Comparison of ENCODE assay signal across 13 mouse cellular contexts in the genomic region with DNA sequence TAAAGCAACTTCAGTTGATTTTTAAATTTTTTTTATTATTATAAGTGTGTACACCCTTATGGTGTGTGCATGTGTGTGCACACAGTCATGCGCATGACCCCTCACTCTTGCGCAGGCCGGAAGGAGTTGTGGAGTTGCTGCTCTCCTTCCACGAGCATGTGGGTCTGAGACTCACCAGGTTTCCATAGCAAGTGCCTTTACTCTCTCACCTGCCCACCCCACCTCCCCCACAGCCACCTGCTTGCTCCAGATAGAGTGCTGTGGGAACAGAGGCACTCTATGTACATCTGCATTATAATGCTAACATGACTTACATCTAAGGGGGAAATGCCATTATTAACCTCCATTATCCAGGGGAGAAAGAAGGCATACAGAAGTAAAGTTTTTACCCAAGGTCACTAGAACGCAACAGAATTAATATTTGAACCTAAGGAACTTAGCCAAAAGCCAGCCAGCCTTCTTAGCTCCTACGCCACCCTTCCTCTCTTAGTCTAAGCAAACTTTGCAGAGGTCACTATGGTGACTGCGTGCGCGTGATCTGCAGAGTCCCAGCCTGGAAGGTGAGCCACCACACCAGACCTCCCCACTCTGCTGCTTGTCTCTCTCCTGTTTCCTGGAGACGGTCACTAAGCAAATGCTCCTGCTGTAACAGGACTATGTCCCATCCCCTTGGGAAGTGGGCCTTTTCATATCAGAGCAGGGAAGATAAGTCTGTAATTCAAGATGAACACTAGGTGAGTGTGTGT. TPM values are rescaled to one million over a fixed set of nuclear protein-coding genes. Genes with fewer than 3 reads are reported as not detected.
DNase-seq lines count a peak whose midpoint lies in the region; ATAC-seq lines count a peak whose summit lies in the region.
"Had no signal": no experiment of that assay in that cellular context is flagged by ENCODE, and none has a peak within 500 bp of the region (broad histone marks: within the 10 kb centered on the region; RNA-seq: fewer than 3 reads in every experiment).

No protein-coding gene starts in this region.

- H3K4me1 ChIP-seq in heart, embryonic 15.5 days (replicated peaks), result peaks cover 13% of the 10 kb centered on the region
- peaks cover 39% of the 10 kb centered on the region for H3K4me1 ChIP-seq in liver, embryonic 13.5 days (replicated peaks)
- peaks cover 12% of the 10 kb centered on the region; the same call in 1 of the 2 replicates for H3K4me1 ChIP-seq in stomach, embryonic 16.5 days (ENCODE audit: control insufficient read depth, insufficient read depth, low read length)

- no peaks in the 10 kb centered on the region for H3K36me3 ChIP-seq in heart, embryonic 15.5 days
- no peaks in the 10 kb centered on the region for H3K36me3 ChIP-seq in liver, embryonic 13.5 days
- H3K36me3 ChIP-seq in stomach, embryonic 16.5 days (ENCODE audit: control insufficient read depth, insufficient read depth, low read length), result no peaks in the 10 kb centered on the region
- H3K36me3 ChIP-seq: G1E; limb, embryonic 12.5 days had no signal

- H3K9ac ChIP-seq in heart, embryonic 15.5 days, result no peak overlapping the region
- peak overlapping the region; percentile 17; the same call in 1 of the 2 replicates for H3K9ac ChIP-seq in liver, embryonic 13.5 days
- no peak overlapping the region for H3K9ac ChIP-seq in stomach, embryonic 16.5 days (ENCODE audit: low read length)
- H3K9ac ChIP-seq: limb, embryonic 12.5 days had no signal

- ATAC-seq in heart, embryonic 15.5 days (replicated peaks; ENCODE audit: insufficient number of reproducible peaks, insufficient read depth, low FRiP score, low read depth), result peak; percentile 47; the same call in 1 of the 2 replicates
- 0 out of 2 replicates have a peak, but pooled peaks have one; percentile 27 for ATAC-seq in liver, embryonic 13.5 days (ENCODE audit: low read depth)
- ATAC-seq in stomach, embryonic 16.5 days (ENCODE audit: insufficient read depth, low FRiP score), result peak; percentile 74

- no peaks in the 10 kb centered on the region for H3K27me3 ChIP-seq in heart, embryonic 15.5 days
- H3K27me3 ChIP-seq in liver, embryonic 13.5 days, result no peaks in the 10 kb centered on the region
- no peaks in the 10 kb centered on the region for H3K27me3 ChIP-seq in stomach, embryonic 16.5 days (ENCODE audit: control insufficient read depth, insufficient read depth, low read length)
- H3K27me3 ChIP-seq: limb, embryonic 12.5 days had no signal

- H3K4me2 ChIP-seq in heart, embryonic 15.5 days, result 0 out of 2 replicates have a peak overlapping the region, but pooled peaks have one; percentile 13
- H3K4me2 ChIP-seq in liver, embryonic 13.5 days, result peak overlapping the region; percentile 30; the same call in 1 of the 2 replicates
- H3K4me2 ChIP-seq in stomach, embryonic 16.5 days (ENCODE audit: low read depth, low read length), result peak overlapping the region; percentile 35; the same call in 1 of the 2 replicates
- H3K4me2 ChIP-seq: limb, embryonic 12.5 days had no signal

- H3K27ac ChIP-seq in heart, embryonic 15.5 days, result peak overlapping the region; percentile 35; the same call in 1 of the 2 replicates
- H3K27ac ChIP-seq in liver, embryonic 13.5 days, result no peak overlapping the region
- peak overlapping the region; percentile 62; the same call in 1 of the 2 replicates for H3K27ac ChIP-seq in stomach, embryonic 16.5 days (ENCODE audit: low read length)
- H3K27ac ChIP-seq: limb, embryonic 12.5 days had no signal

- no peak for DNase-seq in heart, postnatal 4 days
- DNase-seq in ovary, postnatal 36 days (ENCODE audit: low spot score), result peak; percentile 36
- no peak for DNase-seq in ovary, adult 18-20 months (ENCODE audit: low spot score)
- DNase-seq in liver, embryonic 13.5 days, result no peak
- no peak for DNase-seq in layer of hippocampus, adult 9-10 months (ENCODE audit: low spot score)
- DNase-seq in left cerebral cortex, postnatal 10 days (ENCODE audit: extremely low spot score in 1 of 2, low spot score in 2 of 2), result no peak
- DNase-seq: adrenal gland, postnatal 36 days; cerebellum, postnatal 36 days; spleen, adult 18-20 months had no signal

- intact Hi-C loops in left cerebral cortex, postnatal 10 days (cut with DNase I), result no loop called here

- H3K4me3 ChIP-seq in heart, embryonic 15.5 days, result no peak overlapping the region
- H3K4me3 ChIP-seq in liver, embryonic 13.5 days (replicated peaks), result no peak overlapping the region
- no peak overlapping the region for H3K4me3 ChIP-seq in stomach, embryonic 16.5 days (replicated peaks; ENCODE audit: low read length)
- H3K4me3 ChIP-seq: limb, embryonic 12.5 days had no signal

- 61% methylated on average over 10 of the region's 10 CpGs for WGBS in heart, embryonic 15.5 days
- 50% methylated on average over 10 of the region's 10 CpGs for WGBS in liver, embryonic 13.5 days (ENCODE audit: insufficient replicate concordance)
- 61% methylated on average over 10 of the region's 10 CpGs for WGBS in stomach, embryonic 16.5 days

- H3K9me3 ChIP-seq in heart, embryonic 15.5 days (replicated peaks), result no peaks in the 10 kb centered on the region
- no peaks in the 10 kb centered on the region for H3K9me3 ChIP-seq in liver, embryonic 13.5 days (replicated peaks)
- H3K9me3 ChIP-seq in stomach, embryonic 16.5 days (replicated peaks; ENCODE audit: control insufficient read depth, low read length), result no peaks in the 10 kb centered on the region
- H3K9me3 ChIP-seq: G1E; limb, embryonic 12.5 days had no signal

RNA-seq across cellular contexts. Expression of a gene that starts 1.3 kb away (rescaled TPM):
- 0.45 and 1.4 TPM in 2 replicates for polyA plus RNA-seq in heart, embryonic 15.5 days (2015; fragmentation: Nextera tagmentation; extraction: Ambion mirVana)
- 1 to 10 TPM in 1 of 2 experiments, under 1 TPM in 1; 0.88 to 1.3 TPM for total RNA-seq in heart, postnatal 4 days (2021)
- 0.07 and 0.36 TPM in 2 replicates for polyA plus RNA-seq in liver, embryonic 13.5 days (2015; fragmentation: Nextera tagmentation; extraction: Ambion mirVana)
- polyA plus RNA-seq in stomach, embryonic 16.5 days (2015; fragmentation: Nextera tagmentation; extraction: Ambion mirVana), result 17.9 and 25.0 TPM in 2 replicates
- total RNA-seq in left cerebral cortex, postnatal 10 days (2021), result not detected
- total RNA-seq: adrenal gland, postnatal 36 days; G1E had no signal

RNA-seq across cellular contexts. Expression of a gene that starts 32.9 kb away (rescaled TPM):
- polyA plus RNA-seq in heart, embryonic 15.5 days (2015; fragmentation: Nextera tagmentation; extraction: Ambion mirVana), result 82.3 and 83.6 TPM in 2 replicates
- total RNA-seq in heart, postnatal 4 days (2021), result 10 to 100 TPM; 27.7 to 36.5 TPM
- 41.6 and 43.4 TPM in 2 replicates for polyA plus RNA-seq in liver, embryonic 13.5 days (2015; fragmentation: Nextera tagmentation; extraction: Ambion mirVana)
- 85.1 and 91.8 TPM in 2 replicates for polyA plus RNA-seq in stomach, embryonic 16.5 days (2015; fragmentation: Nextera tagmentation; extraction: Ambion mirVana)
- total RNA-seq in left cerebral cortex, postnatal 10 days (2021), result 10 to 100 TPM; 46.7 to 48.0 TPM

RNA-seq across cellular contexts. Expression of a gene that starts 59.0 kb away (rescaled TPM):
- 3.1 and 3.4 TPM in 2 replicates for polyA plus RNA-seq in heart, embryonic 15.5 days (2015; fragmentation: Nextera tagmentation; extraction: Ambion mirVana)
- 1 to 10 TPM; 1.3 to 2.0 TPM for total RNA-seq in heart, postnatal 4 days (2021)
- polyA plus RNA-seq in liver, embryonic 13.5 days (2015; fragmentation: Nextera tagmentation; extraction: Ambion mirVana), result 5.7 and 5.9 TPM in 2 replicates
- 21.1 and 24.3 TPM in 2 replicates for polyA plus RNA-seq in stomach, embryonic 16.5 days (2015; fragmentation: Nextera tagmentation; extraction: Ambion mirVana)
- 10 to 100 TPM; 18.5 to 19.1 TPM for total RNA-seq in left cerebral cortex, postnatal 10 days (2021)
- total RNA-seq: G1E had no signal
- polyA plus RNA-seq: G1E had no signal

RNA-seq across cellular contexts. Expression of a gene that starts 59.4 kb away (rescaled TPM):
- 0.13 and 0.25 TPM in 2 replicates for polyA plus RNA-seq in heart, embryonic 15.5 days (2015; fragmentation: Nextera tagmentation; extraction: Ambion mirVana)
- total RNA-seq in heart, postnatal 4 days (2021), result under 1 TPM; 0.12 to 0.20 TPM
- 0.24 and 0.37 TPM in 2 replicates for polyA plus RNA-seq in liver, embryonic 13.5 days (2015; fragmentation: Nextera tagmentation; extraction: Ambion mirVana)
- polyA plus RNA-seq in stomach, embryonic 16.5 days (2015; fragmentation: Nextera tagmentation; extraction: Ambion mirVana), result 2.0 and 2.2 TPM in 2 replicates
- total RNA-seq in left cerebral cortex, postnatal 10 days (2021), result 1 to 10 TPM; 1.6 to 1.8 TPM
- polyA plus RNA-seq: G1E had no signal
